Mouse (Mus musculus): ENCODE results near the gene Osbpl7. TPM values are rescaled to one million over a fixed set of nuclear protein-coding genes. Genes with fewer than 3 reads are reported as not detected.

Osbpl7 gene
- total RNA-seq, 2 experiments from 2014 or later, result 2.7 to 3.3 TPM

GRCm38 (mm10) chr11:97033781-97034180, 16.6 kb upstream of the Osbpl7 start:
- intact Hi-C loops (cut with DNase I; ENCODE audit: low total_unique reads), result no loop called here
- no peak for DNase-seq

GRCm38 (mm10) chr11:97036141-97036540, 14.3 kb upstream of the Osbpl7 start:
- intact Hi-C loops (cut with DNase I; ENCODE audit: low total_unique reads), result no loop called here
- no peak for DNase-seq

- no peak for DNase-seq
- intact Hi-C loops (cut with DNase I; ENCODE audit: low total_unique reads), result no loop called here
Observed at GRCm38 (mm10) chr11:97038881-97039280, 11.5 kb upstream of the Osbpl7 start.

- DNase-seq, result no peak
- intact Hi-C loops (cut with DNase I; ENCODE audit: low total_unique reads), result no loop called here
Observed at GRCm38 (mm10) chr11:97040301-97041021, 10.0 kb upstream of the Osbpl7 start.

- DNase-seq, result peak; percentile 92
- intact Hi-C loops (cut with DNase I; ENCODE audit: low total_unique reads), result no loop called here
Observed at GRCm38 (mm10) chr11:97041022-97041899, 9.2 kb upstream of the Osbpl7 start, which contains the start of the genes Lrrc46 and Mrpl10. Lrrc46 (minus strand) TSS chr11:97041407. Mrpl10 (plus strand) TSS chr11:97041560.

- no peak for DNase-seq
- intact Hi-C loops (cut with DNase I; ENCODE audit: low total_unique reads), result no loop called here
Observed at GRCm38 (mm10) chr11:97044902-97045301, 5.5 kb upstream of the Osbpl7 start.

- intact Hi-C loops (cut with DNase I; ENCODE audit: low total_unique reads), result no loop called here
- DNase-seq, result no peak
Observed at GRCm38 (mm10) chr11:97045861-97046260, 4.6 kb upstream of the Osbpl7 start.

GRCm38 (mm10) chr11:97048090-97048650, 2.3 kb upstream of the Osbpl7 start:
- intact Hi-C loops (cut with DNase I; ENCODE audit: low total_unique reads), result no loop called here
- DNase-seq, result no peak

GRCm38 (mm10) chr11:97049492-97050085, 839 bp upstream of the Osbpl7 start:
- no peak for DNase-seq
- intact Hi-C loops (cut with DNase I; ENCODE audit: low total_unique reads), result no loop called here

GRCm38 (mm10) chr11:97050944-97051586, 637 bp downstream of the Osbpl7 start:
- intact Hi-C loops (cut with DNase I; ENCODE audit: low total_unique reads), result no loop called here
- no peak for DNase-seq

GRCm38 (mm10) chr11:97052219-97052646, 1.8 kb downstream of the Osbpl7 start:
- DNase-seq, result no peak
- intact Hi-C loops (cut with DNase I; ENCODE audit: low total_unique reads), result no loop called here

GRCm38 (mm10) chr11:97063274-97063920, 13.0 kb downstream of the Osbpl7 start:
- intact Hi-C loops (cut with DNase I; ENCODE audit: low total_unique reads), result no loop called here
- no peak for DNase-seq

GRCm38 (mm10) chr11:97063921-97064295, 13.5 kb downstream of the Osbpl7 start:
- intact Hi-C loops (cut with DNase I; ENCODE audit: low total_unique reads), result no loop called here
- DNase-seq, result no peak

GRCm38 (mm10) chr11:97065538-97066295, 15.3 kb downstream of the Osbpl7 start:
- intact Hi-C loops (cut with DNase I; ENCODE audit: low total_unique reads), result no loop called here

GRCm38 (mm10) chr11:97066656-97067360, 16.4 kb downstream of the Osbpl7 start:
- no peak for DNase-seq
- intact Hi-C loops (cut with DNase I; ENCODE audit: low total_unique reads), result no loop called here

More at GRCm38 (mm10) chr11:97065538-97066295, 15.3 kb downstream of the Osbpl7 start:
- no peak for DNase-seq

GRCm38 (mm10) chr11:97069333-97069732, 18.9 kb downstream of the Osbpl7 start:
- no peak for DNase-seq

GRCm38 (mm10) chr11:97069770-97070169, 19.3 kb downstream of the Osbpl7 start:
- DNase-seq, result no peak

More at GRCm38 (mm10) chr11:97069333-97069732, 18.9 kb downstream of the Osbpl7 start:
- intact Hi-C loops (cut with DNase I; ENCODE audit: low total_unique reads), result no loop called here

GRCm38 (mm10) chr11:97071129-97071528, 20.7 kb downstream of the Osbpl7 start:
- intact Hi-C loops (cut with DNase I; ENCODE audit: low total_unique reads), result no loop called here
- DNase-seq, result no peak

More at GRCm38 (mm10) chr11:97069770-97070169, 19.3 kb downstream of the Osbpl7 start:
- intact Hi-C loops (cut with DNase I; ENCODE audit: low total_unique reads), result no loop called here

Measured in gastrocnemius, postnatal 14 days (tissue).